Mouse (Mus musculus): Measurements from ENCODE around the gene Kctd18.
"Not testable (repeated sequence)": the region's sequence is repeated elsewhere in the genome, so short reads cannot be mapped to it uniquely, and the experiment has no call there.

The Kctd18 gene

GRCm38 (mm10) chr1:58018856-58019255 is at the start of gene Kctd18:
Gene Kctd18 (minus strand): TSS chr1:58018956.
- DNase-seq = no peak

DNA sequence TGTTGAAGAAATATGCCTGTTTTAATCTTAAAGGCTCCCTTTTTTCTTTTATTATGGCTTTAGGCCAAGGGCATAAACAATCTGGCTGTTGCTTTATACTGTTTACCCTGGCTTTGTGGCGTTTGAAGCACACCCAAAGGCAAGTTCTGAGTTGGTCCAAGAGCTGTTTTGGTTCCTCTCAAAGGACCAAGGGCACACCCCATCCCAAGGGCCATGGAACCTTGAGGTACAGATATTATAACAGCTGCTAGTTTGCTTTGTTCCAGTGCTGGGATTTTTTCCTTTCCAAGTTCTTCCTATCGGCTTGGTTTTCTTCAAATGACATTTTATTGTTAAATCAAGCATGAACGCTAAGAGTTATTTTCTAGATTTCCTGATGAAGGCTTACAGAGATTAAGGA is 46.9 kb upstream of the Kctd18 start:
- no peak for DNase-seq

DNA sequence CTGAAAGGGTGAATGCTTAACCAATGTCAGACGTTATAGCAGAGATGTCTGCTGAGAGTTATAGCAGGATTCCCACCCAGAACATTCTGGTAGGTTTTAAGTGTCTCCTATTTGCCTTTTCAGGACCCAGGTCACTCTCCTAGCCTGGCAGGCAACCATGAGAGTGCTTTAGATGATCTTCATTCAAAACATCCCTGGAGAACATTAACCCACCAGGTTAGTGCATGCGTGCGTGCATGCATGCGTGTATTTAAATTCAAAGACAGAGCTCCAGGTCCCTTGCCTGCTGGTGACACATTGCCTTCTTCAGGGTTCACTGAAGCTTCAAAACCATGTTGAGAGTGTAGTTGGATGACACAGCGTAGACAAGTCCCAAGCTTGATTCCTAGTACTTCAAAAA is 46.4 kb upstream of the Kctd18 start:
- DNase-seq = no peak

DNA sequence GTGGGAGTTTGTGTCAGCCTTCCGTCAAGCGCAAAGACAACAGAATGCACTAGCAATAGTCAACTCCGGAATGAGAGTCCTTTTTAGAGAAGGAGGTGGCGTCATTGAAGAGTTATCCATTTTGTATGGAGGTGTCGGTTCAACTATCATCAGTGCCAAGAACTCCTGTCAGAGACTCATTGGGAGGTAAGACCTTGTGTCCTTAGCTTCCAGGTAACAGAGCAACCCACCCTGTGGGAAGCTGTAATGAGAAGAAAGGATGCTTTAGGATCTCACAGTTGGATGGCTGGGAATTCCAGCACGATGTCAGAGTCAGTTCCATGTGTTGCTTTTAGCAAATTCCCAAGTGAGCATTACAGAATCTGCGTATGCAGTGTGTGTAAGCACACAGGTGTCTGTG is 43.4 kb upstream of the Kctd18 start:
- DNase-seq = no peak

DNA sequence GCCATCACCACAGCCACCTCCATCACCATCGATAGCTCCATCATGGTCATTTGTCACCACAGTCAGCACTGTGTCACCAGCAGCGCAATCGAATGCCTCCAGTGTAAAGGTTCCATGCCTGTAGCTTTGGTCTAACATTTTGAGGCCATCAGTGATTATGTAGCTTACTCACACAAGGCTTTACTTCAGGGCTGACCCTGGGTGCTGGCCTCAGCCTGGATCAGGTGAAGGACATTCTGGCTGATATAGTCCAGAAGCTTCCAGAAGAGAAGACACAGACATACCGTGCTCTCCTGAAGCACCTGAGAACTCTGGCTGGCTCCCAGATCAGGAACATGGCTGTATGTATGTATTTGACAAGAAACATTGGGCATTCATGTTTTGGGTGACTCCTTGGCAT is 40.1 kb upstream of the Kctd18 start:
- no peak for DNase-seq

DNA sequence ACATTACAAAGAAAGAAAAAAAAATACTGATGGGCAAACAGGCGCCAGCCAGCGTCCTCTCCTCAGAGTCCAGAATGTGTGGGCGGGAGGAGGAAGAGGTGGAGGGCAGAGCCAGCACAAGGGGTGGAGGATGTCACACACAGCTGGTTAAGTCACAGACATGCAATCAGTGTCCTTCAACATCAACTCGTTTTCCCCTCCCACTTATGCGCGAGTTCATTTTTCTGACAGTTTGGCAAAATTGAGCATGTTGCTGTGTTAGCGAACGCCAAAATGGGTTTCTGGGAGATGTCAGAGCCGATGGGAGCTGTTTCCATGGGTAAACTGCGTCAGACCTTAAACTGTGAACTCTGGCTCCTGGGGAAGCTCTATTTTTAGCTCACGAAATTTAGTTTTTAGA is 38.2 kb upstream of the Kctd18 start:
- no peak for DNase-seq

GRCm38 (mm10) chr1:58056074-58056807 is 37.5 kb upstream of the Kctd18 start:
- DNase-seq = no peak

DNA sequence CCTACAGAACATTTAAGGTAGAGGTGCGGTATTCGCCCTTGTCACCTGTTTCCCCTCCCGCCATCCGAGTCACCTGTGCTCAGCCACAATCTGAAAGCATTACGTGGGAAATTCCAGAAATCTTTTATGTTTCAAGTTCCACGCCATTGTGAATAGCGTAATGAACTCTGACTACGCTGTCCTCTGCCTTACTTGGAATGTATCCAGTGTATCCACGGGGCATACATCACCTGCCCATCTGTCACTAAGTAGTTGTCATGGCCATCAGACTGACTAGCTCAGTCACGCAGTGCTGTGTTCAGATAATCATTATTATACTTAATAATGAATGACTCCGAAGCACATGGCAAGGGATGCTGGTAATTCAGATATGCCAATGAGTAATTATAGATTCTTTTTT is 36.8 kb upstream of the Kctd18 start:
- peak; percentile 42 for DNase-seq

GRCm38 (mm10) chr1:58049126-58049525 is 30.4 kb upstream of the Kctd18 start:
- no peak for DNase-seq

DNA sequence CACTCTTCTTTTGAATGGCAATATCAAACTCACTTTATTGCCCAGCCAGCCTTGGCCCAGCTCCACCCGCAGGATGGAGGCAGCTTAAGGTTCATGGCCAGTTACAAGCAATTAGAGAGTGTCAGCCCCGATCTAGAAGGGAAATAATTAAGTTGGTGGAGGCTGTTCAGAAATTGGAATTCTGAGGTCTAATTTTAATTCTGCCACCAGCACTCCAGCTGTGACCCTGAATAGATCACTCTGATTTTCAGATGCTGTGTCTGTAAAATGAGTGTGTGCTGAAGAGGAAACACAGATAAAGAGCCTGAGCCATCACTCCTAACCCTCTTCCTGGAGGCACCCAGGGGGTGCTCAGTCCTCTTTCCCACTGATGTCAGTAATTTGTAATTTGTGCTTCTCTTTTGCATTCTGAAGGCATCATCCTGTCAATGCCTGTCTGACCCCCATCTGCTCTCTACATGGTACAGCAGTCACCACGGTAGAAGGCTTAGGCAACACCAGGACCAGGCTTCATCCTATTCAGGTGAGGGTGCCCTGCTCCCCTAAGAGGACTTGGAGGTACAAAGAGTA is 28.1 kb upstream of the Kctd18 start:
- DNase-seq = no peak

DNA sequence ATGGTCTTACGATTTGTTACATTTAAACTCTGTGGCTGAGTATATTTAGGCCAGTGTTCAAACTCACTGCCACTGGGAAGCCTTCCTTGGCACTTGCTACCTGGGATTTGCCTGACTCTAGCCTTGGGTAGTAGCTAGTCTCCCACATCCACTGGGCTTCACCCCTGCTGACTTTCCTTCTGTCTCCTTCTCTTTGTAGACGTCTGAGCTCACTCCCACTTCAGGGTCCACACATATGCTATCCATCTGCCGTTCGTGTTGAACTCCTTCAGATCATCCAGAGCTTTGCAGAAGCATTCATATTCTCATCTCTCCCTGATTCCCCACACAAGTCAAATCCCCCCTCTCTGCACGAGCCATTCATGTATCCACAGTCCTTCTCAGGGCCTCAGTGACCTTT is 26.8 kb upstream of the Kctd18 start:
- DNase-seq = peak; percentile 94

DNA sequence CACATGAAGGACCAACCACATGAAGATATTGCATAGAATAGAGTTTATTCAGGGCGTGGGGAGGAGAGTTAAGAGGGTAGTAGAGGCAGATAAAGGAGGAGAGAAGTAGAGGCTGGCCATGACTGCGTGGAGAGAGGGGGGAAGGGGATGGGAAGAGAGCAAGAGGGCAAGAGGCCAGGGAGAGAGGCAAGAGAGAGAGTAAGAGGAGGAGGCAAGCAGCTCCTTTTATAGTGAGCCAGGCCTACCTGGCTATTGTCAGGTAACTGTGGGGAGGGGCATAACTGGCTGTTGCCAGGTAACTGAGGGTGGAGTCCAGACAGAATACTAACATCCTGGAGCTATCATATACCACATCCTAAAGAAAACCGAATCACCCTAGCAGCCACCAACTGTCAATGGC is 26.3 kb upstream of the Kctd18 start:
- DNase-seq = no peak

GRCm38 (mm10) chr1:58037306-58037705 is 18.6 kb upstream of the Kctd18 start:
- DNase-seq = not testable (repeated sequence)

DNA sequence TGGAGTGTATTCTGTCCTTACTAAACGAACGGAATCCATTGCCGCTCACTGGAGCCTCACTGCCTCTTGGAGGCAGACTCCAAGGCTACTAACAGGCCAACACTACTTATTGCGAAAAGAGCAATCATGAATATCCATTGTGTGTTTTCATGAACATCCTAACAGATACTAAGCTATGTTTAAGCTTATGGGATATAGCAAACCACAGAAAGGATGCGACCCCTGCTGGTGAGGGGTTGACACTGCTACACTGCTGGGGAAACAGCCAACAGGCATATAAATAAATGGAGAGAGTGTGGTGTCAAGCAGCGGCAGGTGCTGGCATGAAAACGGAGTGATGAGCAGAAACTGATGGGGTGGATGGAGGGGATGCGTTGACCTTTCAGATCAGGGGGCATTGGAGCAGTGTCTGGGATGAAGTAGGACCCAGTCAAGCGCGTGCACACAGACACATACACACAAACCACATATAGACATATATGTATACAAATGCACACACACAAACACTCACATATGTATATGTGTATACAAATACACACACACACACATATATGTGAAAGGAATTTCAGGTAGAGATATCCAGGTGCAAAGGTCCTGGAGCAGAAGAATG is 12.5 kb upstream of the Kctd18 start:
- peak; percentile 52 for DNase-seq

DNA sequence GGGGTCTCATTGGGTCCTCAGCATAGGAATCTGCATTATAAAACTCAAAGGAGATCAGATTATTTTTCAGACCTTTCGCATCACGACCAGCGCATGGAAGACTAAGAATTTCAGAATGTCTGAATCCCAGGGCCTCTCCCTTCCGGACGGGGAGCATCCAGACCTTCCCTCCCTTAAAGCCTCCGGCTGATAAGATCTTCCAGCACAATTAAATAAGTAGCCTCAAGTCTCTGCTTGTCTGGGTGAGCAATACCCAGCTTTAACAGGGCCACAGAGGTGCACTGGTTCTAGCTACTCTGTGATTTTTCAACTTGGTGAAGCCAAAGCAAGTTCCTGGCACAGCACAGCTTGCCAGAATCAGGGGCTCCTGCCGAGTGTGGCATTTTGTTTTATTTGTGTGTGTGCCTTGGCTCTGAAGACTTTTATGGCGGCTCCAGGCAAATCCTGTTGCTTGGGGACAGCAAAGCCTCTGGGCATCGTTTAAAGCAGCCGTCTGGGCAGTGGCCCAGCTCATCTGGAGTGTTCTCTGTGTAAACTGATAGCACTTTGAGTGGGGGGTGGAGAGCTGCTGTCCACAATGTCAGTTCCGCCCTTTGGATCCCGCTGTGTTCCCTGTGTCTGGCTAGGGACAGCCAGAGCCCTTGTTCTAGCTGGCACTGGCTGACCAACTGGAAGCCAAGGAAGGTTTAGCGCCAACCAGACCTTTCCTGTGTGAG is 11.6 kb upstream of the Kctd18 start:
- DNase-seq = peak; percentile 76

- peak; percentile 67 for DNase-seq
Measured at GRCm38 (mm10) chr1:58029636-58030117, 10.9 kb upstream of the Kctd18 start, which contains the start of gene Aox1. Gene Aox1 (plus strand): TSS chr1:58029931.

DNA sequence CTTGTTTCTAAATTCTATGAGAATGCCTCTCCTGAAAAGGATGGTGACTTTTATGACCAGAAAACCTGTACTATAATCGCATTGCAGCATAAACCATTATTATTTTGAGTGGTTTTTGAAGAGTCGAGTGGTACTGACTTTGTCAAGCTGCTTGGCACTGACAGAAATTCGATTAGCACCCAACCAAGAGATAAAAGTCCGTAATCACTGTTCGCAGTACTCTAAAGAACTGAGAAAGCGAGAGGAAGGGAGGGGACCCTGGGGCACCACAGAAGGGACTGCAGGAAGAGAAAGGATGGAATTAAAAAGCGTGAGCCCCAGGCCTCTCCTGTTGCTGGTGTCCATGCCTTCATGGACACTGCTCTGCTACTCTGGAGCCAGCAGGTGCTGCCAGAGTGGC is 9.0 kb upstream of the Kctd18 start:
- no peak for DNase-seq

DNA sequence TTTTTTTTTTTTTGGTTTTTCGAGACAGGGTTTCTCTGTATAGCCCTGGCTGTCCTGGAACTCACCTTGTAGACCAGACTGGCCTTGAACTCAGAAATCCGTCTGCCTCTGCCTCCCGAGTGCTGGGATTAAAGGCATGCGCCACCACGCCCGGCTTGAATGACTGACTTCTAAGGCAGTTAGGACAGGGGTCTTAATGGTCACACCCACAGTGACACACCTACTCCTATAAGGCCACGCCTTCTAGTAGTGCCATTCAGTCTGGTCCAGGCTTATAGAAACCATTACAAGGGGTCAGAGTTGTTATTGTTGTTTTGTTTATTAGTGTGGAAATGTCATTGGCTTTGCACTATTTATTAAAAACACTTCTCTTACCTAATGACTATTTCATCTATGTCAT is 12.4 kb downstream of the Kctd18 start:
- not testable (repeated sequence) for DNase-seq

DNA sequence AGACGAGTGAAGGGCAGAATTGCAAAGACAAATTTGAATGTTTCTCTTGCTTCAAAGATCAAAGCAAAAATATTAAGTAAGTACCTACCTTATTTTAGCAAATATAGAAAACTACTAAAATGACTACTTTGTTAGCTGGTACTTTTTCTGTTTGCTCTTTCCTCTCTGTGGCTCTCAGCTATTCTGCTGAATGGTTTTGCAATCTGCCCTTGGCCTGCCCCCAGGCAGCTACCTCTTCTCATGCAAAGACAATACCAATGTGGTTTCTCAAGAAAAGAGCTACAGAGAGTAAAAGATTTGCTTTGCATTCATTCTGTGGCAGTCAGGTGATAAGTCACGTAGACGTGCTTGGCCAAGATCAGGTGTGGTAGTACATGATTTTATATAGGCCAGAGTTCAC is 20.6 kb downstream of the Kctd18 start:
- no peak for DNase-seq

GRCm38 (mm10) chr1:57996133-57996615 is 22.6 kb downstream of the Kctd18 start:
- no peak for DNase-seq

DNA sequence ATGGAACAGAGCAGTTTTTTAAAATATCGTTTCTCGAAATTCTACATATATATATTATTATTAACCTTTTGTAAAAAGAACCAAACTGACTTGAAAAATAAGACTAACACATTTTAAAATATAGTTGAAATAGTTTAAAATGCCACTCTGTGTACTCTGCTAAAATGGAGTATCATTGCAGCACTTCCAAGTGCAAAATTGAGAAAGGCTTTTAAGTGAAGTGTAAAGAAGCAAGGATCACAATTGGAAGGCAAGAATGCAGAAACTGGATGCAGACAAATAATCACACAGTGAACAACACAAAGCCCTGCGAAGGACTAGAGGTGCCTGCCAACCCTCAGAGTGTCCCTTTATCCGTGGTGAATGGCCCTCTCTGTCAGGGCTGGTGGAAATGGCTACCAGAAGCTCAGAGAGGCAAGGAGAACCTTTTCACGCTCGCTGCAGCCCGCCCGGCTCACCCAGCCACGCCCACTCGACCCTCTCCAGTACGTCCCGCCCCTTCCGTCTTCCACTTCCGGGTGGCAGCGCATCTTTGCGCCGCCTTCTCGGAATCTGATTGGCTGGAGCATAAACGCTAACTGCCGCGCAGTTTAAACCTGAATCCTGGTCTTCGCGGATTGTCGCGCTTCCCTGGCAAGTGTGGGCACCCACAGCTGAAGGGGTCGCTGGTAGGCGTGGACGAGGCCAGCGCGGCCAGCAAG is 23.2 kb downstream of the Kctd18 start, which contains the start of gene Sgo2a:
Gene Sgo2a (plus strand): TSS at position 540 of the 701 bp plus-strand sequence.
- DNase-seq = peak; percentile 89

GRCm38 (mm10) chr1:57991277-57991676 is 27.5 kb downstream of the Kctd18 start:
- DNase-seq = no peak

All from cerebellum, adult 9-10 months (tissue).